Mouse (Mus musculus): ENCODE results near the gene Fbxo17.
"Not testable (repeated sequence)": the region's sequence is repeated elsewhere in the genome, so short reads cannot be mapped to it uniquely, and the experiment has no call there.

Gene Fbxo17

GRCm38 (mm10) chr7:28700269-28700668 is 16.3 kb upstream of the Fbxo17 start:
- no peaks in the 10 kb centered on the region for H3K27me3 ChIP-seq (ENCODE audit: control insufficient read depth, insufficient read depth, low read length, poor library complexity, severe bottlenecking)
- DNase-seq (ENCODE audit: low read depth, low spot score) = no peak
- H3K36me3 ChIP-seq (ENCODE audit: control insufficient read depth, insufficient read depth, low read length, poor library complexity, severe bottlenecking) = no peaks in the 10 kb centered on the region

GRCm38 (mm10) chr7:28701306-28701705 is 15.3 kb upstream of the Fbxo17 start:
- H3K27me3 ChIP-seq (ENCODE audit: control insufficient read depth, insufficient read depth, low read length, poor library complexity, severe bottlenecking); H3K36me3 ChIP-seq (ENCODE audit: control insufficient read depth, insufficient read depth, low read length, poor library complexity, severe bottlenecking); DNase-seq (ENCODE audit: low read depth, low spot score): not testable (repeated sequence)

- H3K36me3 ChIP-seq (ENCODE audit: control insufficient read depth, insufficient read depth, low read length, poor library complexity, severe bottlenecking) = no peaks in the 10 kb centered on the region
- DNase-seq (ENCODE audit: low read depth, low spot score) = peak; percentile 25
- H3K27me3 ChIP-seq (ENCODE audit: control insufficient read depth, insufficient read depth, low read length, poor library complexity, severe bottlenecking) = no peaks in the 10 kb centered on the region
These were observed 13.9 kb upstream of the Fbxo17 start for GRCm38 (mm10) chr7:28702601-28703143.

GRCm38 (mm10) chr7:28709454-28709853 is 7.2 kb upstream of the Fbxo17 start:
- no peaks in the 10 kb centered on the region for H3K36me3 ChIP-seq (ENCODE audit: control insufficient read depth, insufficient read depth, low read length, poor library complexity, severe bottlenecking)
- H3K27me3 ChIP-seq (ENCODE audit: control insufficient read depth, insufficient read depth, low read length, poor library complexity, severe bottlenecking) = no peaks in the 10 kb centered on the region
- no peak for DNase-seq (ENCODE audit: low read depth, low spot score)

- DNase-seq (ENCODE audit: low read depth, low spot score) = no peak
- no peaks in the 10 kb centered on the region for H3K27me3 ChIP-seq (ENCODE audit: control insufficient read depth, insufficient read depth, low read length, poor library complexity, severe bottlenecking)
- H3K36me3 ChIP-seq (ENCODE audit: control insufficient read depth, insufficient read depth, low read length, poor library complexity, severe bottlenecking) = no peaks in the 10 kb centered on the region
These were observed 5.6 kb upstream of the Fbxo17 start for GRCm38 (mm10) chr7:28710962-28711361.

GRCm38 (mm10) chr7:28714667-28715066 is 1.9 kb upstream of the Fbxo17 start:
- no peak for DNase-seq (ENCODE audit: low read depth, low spot score)
- Histone ChIP-seq H3K27me3 (ENCODE audit: control insufficient read depth, insufficient read depth, low read length, poor library complexity, severe bottlenecking) (no peaks in the 10 kb centered on the region), H3K36me3 (ENCODE audit: control insufficient read depth, insufficient read depth, low read length, poor library complexity, severe bottlenecking) (no peaks in the 10 kb centered on the region)

- DNase-seq (ENCODE audit: low read depth, low spot score) = no peak
- no peaks in the 10 kb centered on the region for H3K36me3 ChIP-seq (ENCODE audit: control insufficient read depth, insufficient read depth, low read length, poor library complexity, severe bottlenecking)
- H3K27me3 ChIP-seq (ENCODE audit: control insufficient read depth, insufficient read depth, low read length, poor library complexity, severe bottlenecking) = no peaks in the 10 kb centered on the region
These were observed 1.0 kb upstream of the Fbxo17 start for GRCm38 (mm10) chr7:28715598-28715997.

- no peaks in the 10 kb centered on the region for H3K36me3 ChIP-seq (ENCODE audit: control insufficient read depth, insufficient read depth, low read length, poor library complexity, severe bottlenecking)
- DNase-seq (ENCODE audit: low read depth, low spot score) = no peak
- H3K27me3 ChIP-seq (ENCODE audit: control insufficient read depth, insufficient read depth, low read length, poor library complexity, severe bottlenecking) = no peaks in the 10 kb centered on the region
These were observed 1.1 kb downstream of the Fbxo17 start for GRCm38 (mm10) chr7:28717726-28718125.

- Histone ChIP-seq H3K27me3 (ENCODE audit: control insufficient read depth, insufficient read depth, low read length, poor library complexity, severe bottlenecking) (no peaks in the 10 kb centered on the region), H3K36me3 (ENCODE audit: control insufficient read depth, insufficient read depth, low read length, poor library complexity, severe bottlenecking) (no peaks in the 10 kb centered on the region)
- DNase-seq (ENCODE audit: low read depth, low spot score) = no peak
These were observed 2.6 kb downstream of the Fbxo17 start for GRCm38 (mm10) chr7:28719159-28719558.

GRCm38 (mm10) chr7:28719650-28720049 is 3.0 kb downstream of the Fbxo17 start:
- DNase-seq (ENCODE audit: low read depth, low spot score) = no peak
- Histone ChIP-seq H3K36me3 (ENCODE audit: control insufficient read depth, insufficient read depth, low read length, poor library complexity, severe bottlenecking) (no peaks in the 10 kb centered on the region), H3K27me3 (ENCODE audit: control insufficient read depth, insufficient read depth, low read length, poor library complexity, severe bottlenecking) (no peaks in the 10 kb centered on the region)

GRCm38 (mm10) chr7:28720753-28721537 is 4.3 kb downstream of the Fbxo17 start:
- no peak for DNase-seq (ENCODE audit: low read depth, low spot score)
- Histone ChIP-seq H3K27me3 (ENCODE audit: control insufficient read depth, insufficient read depth, low read length, poor library complexity, severe bottlenecking) (no peaks in the 10 kb centered on the region), H3K36me3 (ENCODE audit: control insufficient read depth, insufficient read depth, low read length, poor library complexity, severe bottlenecking) (no peaks in the 10 kb centered on the region)

- DNase-seq (ENCODE audit: low read depth, low spot score) = peak; percentile 38
- H3K27me3 ChIP-seq (ENCODE audit: control insufficient read depth, insufficient read depth, low read length, poor library complexity, severe bottlenecking) = no peaks in the 10 kb centered on the region
These were observed 5.5 kb downstream of the Fbxo17 start for GRCm38 (mm10) chr7:28722079-28722478.

GRCm38 (mm10) chr7:28724613-28725012 is 8.0 kb downstream of the Fbxo17 start:
- no peak for DNase-seq (ENCODE audit: low read depth, low spot score)
- Histone ChIP-seq H3K27me3 (ENCODE audit: control insufficient read depth, insufficient read depth, low read length, poor library complexity, severe bottlenecking) (no peaks in the 10 kb centered on the region), H3K36me3 (ENCODE audit: control insufficient read depth, insufficient read depth, low read length, poor library complexity, severe bottlenecking) (no peaks in the 10 kb centered on the region)

More at GRCm38 (mm10) chr7:28722079-28722478, 5.5 kb downstream of the Fbxo17 start:
- no peaks in the 10 kb centered on the region for H3K36me3 ChIP-seq (ENCODE audit: control insufficient read depth, insufficient read depth, low read length, poor library complexity, severe bottlenecking)

GRCm38 (mm10) chr7:28726600-28726999 is 10.0 kb downstream of the Fbxo17 start:
- DNase-seq (ENCODE audit: low read depth, low spot score) = peak; percentile 70
- no peaks in the 10 kb centered on the region for H3K36me3 ChIP-seq (ENCODE audit: control insufficient read depth, insufficient read depth, low read length, poor library complexity, severe bottlenecking)
- no peaks in the 10 kb centered on the region for H3K27me3 ChIP-seq (ENCODE audit: control insufficient read depth, insufficient read depth, low read length, poor library complexity, severe bottlenecking)

- no peaks in the 10 kb centered on the region for H3K36me3 ChIP-seq (ENCODE audit: control insufficient read depth, insufficient read depth, low read length, poor library complexity, severe bottlenecking)
- no peak for DNase-seq (ENCODE audit: low read depth, low spot score)
- H3K27me3 ChIP-seq (ENCODE audit: control insufficient read depth, insufficient read depth, low read length, poor library complexity, severe bottlenecking) = no peaks in the 10 kb centered on the region
These were observed 11.2 kb downstream of the Fbxo17 start for GRCm38 (mm10) chr7:28727649-28728340.

Measured in splenic B cell, adult 2 months (primary cell).